Mouse (Mus musculus): ENCODE results near the gene Kdelc1. TPM values are rescaled to one million over a fixed set of nuclear protein-coding genes. Genes with fewer than 3 reads are reported as not detected.

Kdelc1 gene
- 17.4 TPM for polyA plus RNA-seq (2017; shearing (Covaris generic))

GRCm38 (mm10) chr1:44118239-44119054 lies at the start of gene Kdelc1, which contains the start of gene Bivm:
Gene Kdelc1 (minus strand): TSS chr1:44118808.
Gene Bivm (plus strand): TSS chr1:44118957.

GRCm38 (mm10) chr1:44147563-44148381 lies 29.2 kb upstream of the Kdelc1 start, which contains the start of gene Ercc5:
Gene Ercc5 (plus strand): TSS chr1:44147744.

GRCm38 (mm10) chr1:44102259-44102717 lies 16.3 kb downstream of the Kdelc1 start, which contains the start of gene Tex30:
Gene Tex30 (minus strand): TSS chr1:44102441.

GRCm38 (mm10) chr1:44061836-44062235 lies 56.8 kb downstream of the Kdelc1 start, which contains the start of gene Gm8251:
Gene Gm8251 (minus strand): TSS chr1:44061936.

Other genes with a start within 250 kb of the Kdelc1 start
- 192 TPM for gene Tpp2, start 185.2 kb downstream of the Kdelc1 start, polyA plus RNA-seq (2017; shearing (Covaris generic))
- 1.2 TPM for gene Mettl21c, start 98.8 kb downstream of the Kdelc1 start, polyA plus RNA-seq (2017; shearing (Covaris generic))
- gene Gm8251, start 56.9 kb downstream of the Kdelc1 start, polyA plus RNA-seq (2017; shearing (Covaris generic)) = 0.15 TPM
- gene Tex30, start 16.4 kb downstream of the Kdelc1 start, polyA plus RNA-seq (2017; shearing (Covaris generic)) = 56.3 TPM
- gene Bivm, start 149 bp upstream of the Kdelc1 start, polyA plus RNA-seq (2017; shearing (Covaris generic)) = 15.0 TPM
- 29.5 TPM for gene Ercc5, start 28.9 kb upstream of the Kdelc1 start, polyA plus RNA-seq (2017; shearing (Covaris generic))
- gene Mettl21e, start 100.2 kb upstream of the Kdelc1 start, polyA plus RNA-seq (2017; shearing (Covaris generic)) = not detected

Measured in CD4-positive, CD25-positive, alpha-beta regulatory T cell, adult 9 weeks (primary cell).